Mouse (Mus musculus) 3T3-L1 (cell line): ENCODE data around the gene Ttc26.
"Not testable (repeated sequence)": the region's sequence is repeated elsewhere in the genome, so short reads cannot be mapped to it uniquely, and the experiment has no call there.

Source experiments
- DNase-seq: peaks from one replicate; pipeline ENCODE4 v3.0.0-alpha.2; 2015; ENCODE audit warnings: low read depth, low spot score

Gene Ttc26

DNA sequence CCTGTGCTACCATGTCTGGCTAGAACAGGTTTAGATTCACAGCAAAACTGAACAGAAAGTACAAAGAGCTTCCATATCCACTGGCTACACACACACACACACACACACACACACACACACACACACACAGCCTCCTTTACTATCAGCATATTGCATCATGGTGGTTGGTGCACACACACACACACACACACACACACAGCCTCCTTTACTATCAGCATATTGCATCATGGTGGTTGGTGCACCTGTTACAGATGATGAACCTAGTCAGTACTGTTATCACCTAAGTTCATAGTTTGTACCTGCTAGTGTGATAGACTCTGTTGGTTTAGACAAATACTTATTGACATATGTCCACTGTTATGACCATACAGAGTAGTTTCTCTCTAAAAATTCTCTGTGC lies 75.2 kb downstream of the Ttc26 start:
- not testable (repeated sequence) for DNase-seq

DNA sequence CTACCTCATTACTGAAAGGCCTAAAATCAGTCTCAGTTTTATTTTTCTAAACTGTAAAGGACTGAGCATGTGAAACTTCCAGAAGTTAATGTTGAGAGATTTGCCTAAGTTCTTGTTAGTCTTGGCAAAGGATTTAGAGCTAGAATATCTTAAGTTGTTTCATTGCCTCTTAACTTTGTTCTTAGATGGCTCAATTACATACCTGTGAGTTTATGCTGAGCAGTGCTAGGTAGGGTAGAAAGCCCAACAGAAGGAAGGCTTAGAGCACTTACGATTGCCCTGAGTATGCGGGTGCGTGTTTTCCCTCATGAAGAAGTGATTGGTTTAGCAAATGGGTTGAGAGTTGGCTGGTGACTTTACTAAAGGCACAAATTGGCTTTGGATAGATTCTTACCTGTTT lies 76.8 kb downstream of the Ttc26 start:
- DNase-seq: no peak

DNA sequence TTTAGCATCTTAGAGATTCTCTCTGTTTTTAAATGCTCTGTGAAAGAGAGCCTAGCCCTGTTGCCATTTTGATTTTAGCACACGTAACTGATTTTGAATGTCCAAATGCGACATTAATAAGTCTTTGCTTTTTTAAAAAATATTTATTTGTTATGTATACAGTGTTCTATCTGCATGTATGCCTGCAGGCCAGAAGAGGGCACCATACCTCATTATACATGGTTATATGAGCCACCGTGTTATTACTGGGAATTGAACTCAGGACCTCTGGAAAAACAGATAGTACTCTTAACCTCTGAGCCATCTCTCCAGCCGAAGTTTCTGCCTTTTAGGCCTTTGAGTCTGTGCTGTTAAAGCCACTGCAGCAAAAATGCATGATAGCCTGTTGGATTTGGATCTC lies 88.3 kb downstream of the Ttc26 start:
- peak; percentile 38 for DNase-seq
